Mouse (Mus musculus) spleen, postnatal 10 days (tissue): Measurements from ENCODE around the gene Gcfc2.

Experiments
- DNase-seq, 2 experiments: peaks; one replicate each; pipeline ENCODE4 v3.0.0; 2021 to 2022; ENCODE audit warnings: low spot score in 2 of 2

The Gcfc2 gene

DNA sequence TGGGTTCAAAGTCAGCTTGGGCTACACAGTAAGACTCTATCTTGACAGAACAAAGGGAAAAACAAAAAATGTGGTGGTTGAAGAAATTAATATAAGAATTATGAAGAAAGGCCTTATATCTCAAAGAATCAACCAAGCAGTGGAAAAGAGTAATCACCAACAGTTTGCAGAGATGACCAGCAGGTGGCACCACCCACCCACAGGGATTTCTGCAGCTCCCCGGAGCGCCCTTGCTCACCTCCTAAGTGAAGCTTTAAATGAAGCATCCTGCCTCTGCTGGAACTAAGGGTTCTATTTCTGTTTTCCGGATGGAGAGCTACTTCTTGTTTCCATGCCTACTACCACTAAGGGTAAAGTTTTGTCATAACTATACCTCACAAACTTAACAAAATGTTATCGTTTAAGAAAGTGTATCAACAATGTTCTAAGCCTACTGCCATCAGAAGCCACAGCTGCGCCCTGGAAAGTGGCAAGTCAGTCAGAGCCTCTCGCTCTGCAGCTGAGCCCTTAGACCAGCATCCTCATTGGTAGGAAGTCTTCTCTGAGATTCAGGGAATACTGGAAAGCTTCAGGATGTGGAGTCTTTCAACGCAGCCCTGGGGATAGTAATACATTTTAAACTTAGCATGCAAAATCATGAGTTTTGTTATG is 52.6 kb downstream of the Gcfc2 start:
- peak; percentile 28 to 77 for DNase-seq

DNA sequence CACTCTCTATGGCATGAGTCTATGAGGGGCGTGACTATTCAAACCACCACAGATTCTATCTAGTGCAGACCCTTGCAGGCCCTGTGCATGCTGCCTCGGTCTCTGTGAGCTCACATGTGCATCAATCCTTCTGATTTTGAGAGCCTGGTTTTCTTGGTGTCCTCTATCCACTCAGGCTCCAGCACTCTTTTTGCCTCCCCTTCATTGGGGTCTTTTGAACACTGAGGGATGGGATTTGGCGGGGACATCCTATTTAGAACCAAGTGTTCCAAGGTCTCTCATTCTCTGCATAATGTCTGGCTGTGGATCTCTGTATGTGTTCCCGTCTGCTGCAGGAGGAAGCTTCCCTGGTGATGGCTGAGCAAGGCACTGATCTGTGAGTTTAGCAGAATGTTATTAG is 55.8 kb downstream of the Gcfc2 start:
- no peak for DNase-seq

DNA sequence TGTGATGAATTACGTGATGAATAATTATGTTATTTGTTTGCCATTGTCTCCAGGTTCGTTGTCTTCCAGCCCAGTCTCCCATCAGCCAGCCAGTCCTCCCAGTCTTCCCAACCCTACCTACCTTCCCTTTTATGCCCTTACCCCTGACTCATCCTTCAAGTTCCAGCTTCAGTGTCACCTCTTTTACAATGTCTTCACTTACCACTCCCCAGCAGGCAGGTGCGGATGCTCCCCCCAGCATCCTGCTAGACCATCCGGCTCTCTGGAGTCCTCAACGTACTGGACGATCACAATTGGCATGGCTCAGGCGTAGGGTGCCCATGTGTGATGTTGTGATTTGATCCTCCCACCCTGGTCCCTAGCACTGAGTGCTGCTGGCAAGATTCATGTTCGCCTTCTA is 62.7 kb downstream of the Gcfc2 start:
- no peak for DNase-seq

DNA sequence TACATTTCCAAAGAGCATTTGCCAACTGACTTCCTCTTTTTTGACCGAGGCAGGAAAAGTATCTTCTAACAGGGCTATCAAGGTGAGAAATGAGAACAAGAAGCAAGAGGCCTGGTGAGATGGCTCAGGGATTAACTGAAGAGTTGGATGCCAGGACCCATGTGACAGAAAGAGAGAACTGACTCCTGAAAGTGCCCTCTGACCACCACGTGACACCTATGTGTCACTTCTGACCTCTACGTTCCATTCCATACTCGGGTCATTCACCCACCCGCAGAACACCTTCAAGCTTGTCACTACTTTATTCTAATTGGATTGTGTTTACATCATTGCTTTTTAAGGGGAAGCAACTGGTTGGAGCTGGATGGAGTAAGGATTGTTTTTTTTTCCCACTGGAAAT is 63.1 kb downstream of the Gcfc2 start:
- no peak for DNase-seq

DNA sequence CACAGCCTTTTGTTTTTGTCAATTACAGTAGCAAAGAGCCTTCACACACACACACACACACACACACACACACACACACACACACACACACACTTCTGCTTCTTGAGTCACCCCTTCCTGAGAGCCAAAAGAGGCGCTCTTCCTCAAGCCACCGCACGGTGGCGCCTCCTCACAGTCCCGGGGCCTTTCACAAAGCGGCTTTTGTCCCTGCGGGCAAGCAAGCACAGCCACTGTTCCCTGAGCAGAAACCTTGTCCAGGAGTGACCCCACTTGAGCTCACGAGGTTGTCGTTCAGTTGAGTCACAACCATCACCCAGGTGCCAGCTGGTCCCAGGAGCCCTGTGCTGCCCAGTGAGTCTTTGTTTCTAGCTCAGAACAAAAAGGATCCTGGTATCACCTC is 63.5 kb downstream of the Gcfc2 start:
- DNase-seq: peak; percentile 37 to 75

DNA sequence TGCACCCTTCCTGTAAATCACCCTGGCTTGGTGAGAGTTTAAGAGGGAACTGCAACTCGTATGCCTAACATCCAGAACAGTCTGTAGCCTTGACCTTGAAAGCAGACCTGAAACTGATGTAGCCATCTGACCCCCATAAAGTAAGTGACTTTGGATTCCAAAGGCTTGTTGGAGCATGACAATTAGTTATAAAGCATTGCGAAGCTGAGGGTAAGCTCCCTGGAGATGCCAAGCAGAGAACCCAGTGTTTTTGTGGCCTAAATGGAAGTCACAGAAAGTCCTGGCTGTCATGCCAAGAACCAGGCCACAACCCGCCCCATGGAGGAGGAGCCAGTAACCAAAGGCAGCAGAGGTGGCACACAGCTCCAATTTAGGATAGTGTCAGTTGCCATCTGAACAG is 64.1 kb downstream of the Gcfc2 start:
- no peak for DNase-seq

DNA sequence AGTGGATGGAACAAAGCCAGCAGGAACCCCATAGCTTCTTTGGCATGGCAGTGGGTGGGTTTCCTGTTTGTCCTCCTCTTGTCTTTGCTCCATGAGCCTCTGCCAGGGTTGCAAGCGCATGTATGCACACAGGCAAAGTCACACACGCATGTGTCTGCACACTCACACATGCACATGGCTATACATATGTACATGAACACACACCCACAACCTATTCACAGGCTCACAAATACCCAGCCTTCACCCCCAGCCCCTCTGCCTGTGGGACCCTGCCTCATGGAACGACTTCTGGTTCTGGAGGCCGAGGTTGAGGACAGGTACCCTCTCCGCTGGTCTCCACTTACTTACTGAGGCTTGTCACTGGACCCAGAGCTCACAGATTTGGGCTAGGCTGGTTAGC is 64.9 kb downstream of the Gcfc2 start:
- DNase-seq: no peak

DNA sequence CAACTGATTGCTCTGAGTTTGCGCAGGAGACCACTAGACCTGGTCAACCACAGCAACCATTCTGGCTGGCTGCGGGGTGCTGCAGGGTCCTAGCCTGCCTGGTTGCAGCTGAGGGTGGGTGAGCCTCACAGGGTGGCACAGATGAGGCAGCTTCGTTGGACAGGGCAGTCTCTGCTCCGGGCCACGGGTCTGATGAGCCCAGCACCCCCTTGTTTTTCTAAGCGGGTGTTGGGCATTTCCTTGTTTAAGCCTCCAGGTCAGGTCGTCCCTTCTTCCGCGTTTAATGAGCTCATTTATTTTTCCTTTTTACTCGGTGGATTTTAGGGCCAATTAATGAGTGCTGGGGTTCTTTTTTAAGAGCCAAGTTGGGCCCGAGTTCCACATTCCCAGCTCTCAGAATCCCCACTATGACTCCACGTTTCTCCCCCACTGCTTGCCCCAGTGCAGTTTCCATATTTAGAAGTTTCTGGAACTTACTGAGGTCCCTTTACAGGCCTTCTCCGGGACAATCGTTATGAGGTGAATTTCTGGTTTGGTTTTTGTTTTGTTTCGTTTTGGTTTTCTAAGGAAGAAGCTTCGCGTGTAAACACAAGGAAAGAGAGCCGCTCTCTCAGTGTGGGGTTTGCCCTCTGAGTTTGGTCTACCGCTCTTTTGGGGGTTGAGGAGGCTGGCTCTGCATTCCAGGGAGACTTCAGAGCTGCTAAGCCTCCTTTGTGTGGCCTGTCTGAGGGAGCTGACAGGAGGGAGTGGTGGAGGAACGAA is 66.8 kb downstream of the Gcfc2 start:
- DNase-seq: no peak
